Mouse (Mus musculus) testis, adult 2 months (tissue): Measurements from ENCODE around the gene Ski. TPM values are rescaled to one million over a fixed set of nuclear protein-coding genes. Genes with fewer than 3 reads are reported as not detected.

Source experiments
- H3K27ac ChIP-seq: fragments of 200-500 bp; 2 replicates; pipeline ENCODE4 v1.5.1; 2012; ENCODE audit warnings: low read depth, low read length; ENCODE audit not compliant: control insufficient read depth, insufficient read depth
- H3K27me3 ChIP-seq: fragments of 200-500 bp; 2 replicates; pipeline ENCODE4 v1.6.1; 2012; ENCODE audit warnings: mild to moderate bottlenecking, low read length, moderate library complexity; ENCODE audit not compliant: control insufficient read depth, insufficient read depth
- H3K36me3 ChIP-seq: fragments of 200-500 bp; 2 replicates; pipeline ENCODE4 v1.6.1; 2012; ENCODE audit warnings: mild to moderate bottlenecking, low read length; ENCODE audit not compliant: control insufficient read depth, insufficient read depth
- H3K4me1 ChIP-seq: fragments of 200-500 bp; 2 replicates; pipeline ENCODE4 v1.6.1; 2012; ENCODE audit warnings: low read length; ENCODE audit not compliant: control insufficient read depth, insufficient read depth
- H3K4me3 ChIP-seq: fragments of 200-500 bp; 2 replicates; pipeline ENCODE4 v1.5.1; 2012; ENCODE audit warnings: low read depth, mild to moderate bottlenecking, low read length, moderate library complexity, mixed read lengths; ENCODE audit not compliant: control insufficient read depth
- CTCF ChIP-seq: fragments of 200-500 bp; IDR thresholded peaks from 2 replicates; pipeline ENCODE4 v1.5.1; 2012; ENCODE audit warnings: low read depth, mild to moderate bottlenecking, inconsistent platforms, low read length, moderate library complexity; ENCODE audit not compliant: control insufficient read depth, insufficient read depth, insufficient replicate concordance
- POLR2A ChIP-seq: fragments of 200-500 bp; IDR thresholded peaks from 2 replicates; pipeline ENCODE4 v1.6.1; 2012; ENCODE audit warnings: low read depth, mild to moderate bottlenecking, inconsistent platforms, low read length, moderate library complexity; ENCODE audit not compliant: control insufficient read depth
- polyA plus RNA-seq: library from polyadenylated mRNA; depleted of rRNA; stranded (reverse); fragments of >200 nt; gene quantifications from 2 replicates; pipeline ENCODE4 v1.2.3, GENCODE M21; 2012

The Ski gene
- polyA plus RNA-seq, 1 experiment, result 5.0 TPM

DNA sequence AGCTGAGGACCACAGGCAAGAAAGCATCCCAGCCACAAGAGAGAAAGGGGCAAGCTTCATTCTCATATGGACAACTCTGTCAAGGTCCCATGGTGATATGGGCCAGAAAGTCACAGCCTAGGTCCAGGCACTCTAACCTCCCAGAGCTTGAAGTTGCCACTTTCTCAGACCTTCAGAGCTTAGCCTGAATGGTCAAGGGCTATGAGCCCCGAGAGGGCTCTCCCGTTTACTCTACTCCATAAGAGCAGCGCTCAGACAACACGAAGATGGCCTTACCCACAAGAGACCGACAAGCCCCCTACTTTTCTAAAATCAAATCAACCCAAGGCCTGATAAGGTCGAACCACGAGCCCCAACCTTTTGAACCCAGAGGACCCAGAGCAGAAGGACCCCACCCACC is 1.3 kb downstream of the Ski start:
- Histone ChIP-seq H3K4me1 (peaks cover 31% of the 10 kb centered on the region), H3K4me3 (peak overlapping the region; percentile 75), H3K27ac (no peak overlapping the region), H3K36me3 (no peaks in the 10 kb centered on the region), H3K27me3 (no peaks in the 10 kb centered on the region)
- TF ChIP-seq POLR2A (no peak), CTCF (no peak)

DNA sequence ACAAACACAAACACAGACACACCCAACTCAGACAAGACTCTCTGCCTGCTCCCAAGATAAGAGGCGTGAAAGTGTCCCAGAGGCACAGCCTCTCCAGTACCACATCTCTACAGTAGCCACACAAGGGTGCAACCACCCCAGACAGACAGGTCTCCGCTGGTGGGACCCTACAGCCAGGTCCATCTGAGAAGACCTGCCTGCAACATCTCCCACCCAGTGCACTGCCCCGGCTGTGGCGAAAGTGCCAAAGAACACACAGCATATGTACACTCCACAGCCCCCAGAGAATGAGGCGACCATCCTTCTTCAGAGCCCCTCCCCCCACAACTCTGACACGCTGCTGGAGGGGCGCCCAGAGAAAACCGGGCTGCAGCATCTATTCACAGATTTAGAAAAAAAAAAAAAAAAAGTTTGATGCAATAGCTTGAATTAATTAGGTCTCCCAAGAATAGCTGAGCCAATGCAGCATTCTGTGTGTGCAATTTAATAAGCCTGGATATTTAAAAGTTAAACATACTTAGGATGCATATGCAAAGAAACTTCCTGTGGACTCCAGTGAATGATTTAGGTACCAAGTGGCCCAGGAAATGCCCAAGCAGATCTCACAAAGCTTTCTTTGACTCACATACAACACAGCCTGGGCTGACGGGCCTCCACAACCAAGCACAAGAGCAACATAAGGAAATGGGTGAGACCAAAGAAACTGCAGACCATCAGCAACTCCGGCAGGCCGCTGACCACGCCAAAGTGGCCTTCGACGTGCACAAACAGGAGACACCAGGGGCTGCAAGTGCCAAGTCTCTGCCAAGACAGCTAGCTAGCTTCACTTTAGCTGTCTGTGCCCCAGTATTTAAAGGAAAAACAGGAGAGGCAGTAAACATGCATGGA is 1.9 kb downstream of the Ski start:
- Histone ChIP-seq H3K36me3 (no peaks in the 10 kb centered on the region), H3K4me3 (peak overlapping the region; percentile 75), H3K27me3 (no peaks in the 10 kb centered on the region), H3K4me1 (peaks cover 36% of the 10 kb centered on the region), H3K27ac (no peak overlapping the region)
- TF ChIP-seq POLR2A (no peak), CTCF (no peak)

DNA sequence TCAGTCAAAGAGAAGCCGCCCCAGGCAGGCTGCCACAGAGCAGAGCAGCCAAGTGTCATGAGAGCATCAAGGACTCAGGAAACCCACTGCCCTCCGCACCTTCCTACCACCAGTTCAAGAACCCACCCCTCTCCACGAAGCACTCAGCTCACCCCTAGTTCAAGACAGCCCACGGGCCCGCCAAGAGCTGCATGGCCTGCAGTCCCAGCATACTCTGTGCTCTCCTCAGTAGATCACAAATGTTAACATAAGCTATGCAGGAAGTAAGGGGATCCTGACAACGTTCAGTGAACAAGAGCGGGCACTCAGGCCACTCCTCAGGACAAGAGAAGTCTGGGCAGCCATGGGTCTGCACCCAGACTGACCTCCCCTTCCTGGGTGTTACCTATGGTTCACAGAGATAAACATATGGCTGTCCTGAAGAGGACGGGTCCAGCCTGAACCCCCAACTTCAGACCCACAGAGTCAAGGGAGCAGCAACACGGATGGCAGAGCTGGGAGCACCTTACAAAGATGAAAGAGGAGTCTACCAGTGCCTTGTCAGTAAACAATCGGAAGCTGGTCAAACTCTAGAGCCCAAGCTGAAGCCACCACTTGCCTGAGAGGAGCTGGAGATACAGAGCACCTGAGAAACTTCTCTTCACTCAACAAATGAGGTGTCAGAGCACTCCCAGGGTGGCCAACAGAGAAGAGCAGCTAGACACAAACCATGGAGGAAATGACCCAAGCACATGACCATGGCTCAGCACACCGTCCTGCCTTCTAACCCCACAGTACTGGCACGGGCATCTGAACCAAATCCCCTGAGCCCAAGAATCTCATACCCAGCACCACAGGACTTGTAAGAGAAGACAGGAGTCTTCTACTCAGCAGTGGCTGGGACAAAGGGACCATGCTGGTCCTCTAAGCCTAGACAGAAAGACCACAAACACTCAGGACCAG is 2.9 kb downstream of the Ski start:
- H3K27ac ChIP-seq, result no peak overlapping the region
- H3K4me1 ChIP-seq, result peaks cover 36% of the 10 kb centered on the region

DNA sequence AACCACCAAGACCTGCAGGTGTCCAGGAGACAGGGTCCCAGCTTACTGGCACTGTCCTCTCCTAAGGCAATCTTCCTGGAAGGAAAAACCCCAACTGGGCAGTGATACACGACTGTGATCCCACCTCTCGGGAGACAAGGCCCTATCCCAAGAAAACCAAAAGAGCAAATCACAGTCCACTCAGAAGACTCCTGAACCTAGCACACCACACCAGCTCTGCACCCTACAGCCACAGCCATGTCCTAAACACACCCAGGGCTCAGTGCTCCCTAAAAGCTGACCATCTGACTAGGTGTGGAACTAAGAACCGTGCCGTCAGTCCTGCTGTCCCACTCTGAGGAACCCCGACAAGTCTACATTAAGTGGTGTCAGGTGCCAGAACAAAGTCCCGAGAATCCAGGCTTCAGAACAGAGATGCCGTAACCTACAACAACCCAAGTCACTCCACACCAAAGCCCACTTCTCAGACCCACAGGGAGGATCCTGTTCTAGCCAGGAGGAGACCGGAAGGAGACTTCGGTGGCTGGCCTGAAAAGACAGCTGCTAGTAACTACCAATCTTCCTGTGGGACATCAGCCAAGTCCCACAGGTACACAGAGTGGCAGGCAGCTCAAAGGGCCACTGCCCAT is 4.2 kb downstream of the Ski start:
- TF ChIP-seq CTCF (no peak), POLR2A (no peak)
- Histone ChIP-seq H3K27ac (no peak overlapping the region), H3K36me3 (no peaks in the 10 kb centered on the region), H3K27me3 (no peaks in the 10 kb centered on the region), H3K4me1 (peaks cover 31% of the 10 kb centered on the region), H3K4me3 (no peak overlapping the region)

More for the DNA sequence above, 2.9 kb downstream of the Ski start:
- TF ChIP-seq POLR2A (no peak), CTCF (no peak)
- H3K4me3 ChIP-seq, result peak overlapping the region; percentile 19
- no peaks in the 10 kb centered on the region for H3K36me3 ChIP-seq
- no peaks in the 10 kb centered on the region for H3K27me3 ChIP-seq

DNA sequence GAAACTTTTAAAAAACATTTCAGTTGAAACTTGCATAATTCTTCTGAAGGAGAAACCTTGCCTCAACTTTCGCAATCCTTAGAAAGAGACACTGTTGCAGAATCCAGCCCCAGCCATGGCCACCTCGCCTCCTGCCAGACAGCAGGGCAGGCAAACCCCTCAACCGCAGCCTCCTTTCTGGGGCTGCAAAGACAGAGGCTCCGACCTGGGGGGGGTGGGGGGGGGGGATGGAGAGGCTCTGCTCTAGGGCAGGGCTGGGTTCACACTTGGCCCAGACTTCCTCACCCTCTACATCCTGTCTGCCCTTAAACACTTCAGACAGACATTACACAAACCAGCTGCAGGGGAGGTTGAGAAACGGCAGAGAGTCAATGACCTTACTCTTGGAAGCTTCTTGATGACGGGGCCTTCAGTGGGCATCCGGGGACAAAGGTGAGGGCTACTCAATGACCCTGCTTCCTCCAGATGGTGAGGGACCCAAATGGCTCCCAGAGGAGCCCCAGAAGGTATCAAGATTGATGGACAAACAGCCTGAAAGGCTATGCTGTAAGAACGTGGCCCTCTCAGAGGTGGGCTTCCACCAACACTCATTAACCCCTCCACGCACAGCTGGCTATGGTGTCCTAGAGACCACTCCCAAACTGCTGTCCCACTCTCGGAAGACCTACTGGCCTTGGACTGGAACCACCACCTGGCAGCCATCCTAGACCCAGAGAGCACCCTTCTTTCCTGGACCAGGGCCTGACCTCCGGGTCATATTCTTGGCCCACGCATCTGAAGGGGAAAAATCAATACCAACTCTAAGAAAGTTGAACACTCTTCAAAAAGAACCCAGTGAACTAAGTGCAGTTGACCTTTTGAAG is 4.9 kb downstream of the Ski start:
- no peaks in the 10 kb centered on the region for H3K27me3 ChIP-seq
- no peak for TF ChIP-seq POLR2A
- TF ChIP-seq CTCF, result no peak
- no peak overlapping the region for H3K4me3 ChIP-seq
- H3K36me3 ChIP-seq, result no peaks in the 10 kb centered on the region
- H3K27ac ChIP-seq, result no peak overlapping the region
- peaks cover 30% of the 10 kb centered on the region for H3K4me1 ChIP-seq

DNA sequence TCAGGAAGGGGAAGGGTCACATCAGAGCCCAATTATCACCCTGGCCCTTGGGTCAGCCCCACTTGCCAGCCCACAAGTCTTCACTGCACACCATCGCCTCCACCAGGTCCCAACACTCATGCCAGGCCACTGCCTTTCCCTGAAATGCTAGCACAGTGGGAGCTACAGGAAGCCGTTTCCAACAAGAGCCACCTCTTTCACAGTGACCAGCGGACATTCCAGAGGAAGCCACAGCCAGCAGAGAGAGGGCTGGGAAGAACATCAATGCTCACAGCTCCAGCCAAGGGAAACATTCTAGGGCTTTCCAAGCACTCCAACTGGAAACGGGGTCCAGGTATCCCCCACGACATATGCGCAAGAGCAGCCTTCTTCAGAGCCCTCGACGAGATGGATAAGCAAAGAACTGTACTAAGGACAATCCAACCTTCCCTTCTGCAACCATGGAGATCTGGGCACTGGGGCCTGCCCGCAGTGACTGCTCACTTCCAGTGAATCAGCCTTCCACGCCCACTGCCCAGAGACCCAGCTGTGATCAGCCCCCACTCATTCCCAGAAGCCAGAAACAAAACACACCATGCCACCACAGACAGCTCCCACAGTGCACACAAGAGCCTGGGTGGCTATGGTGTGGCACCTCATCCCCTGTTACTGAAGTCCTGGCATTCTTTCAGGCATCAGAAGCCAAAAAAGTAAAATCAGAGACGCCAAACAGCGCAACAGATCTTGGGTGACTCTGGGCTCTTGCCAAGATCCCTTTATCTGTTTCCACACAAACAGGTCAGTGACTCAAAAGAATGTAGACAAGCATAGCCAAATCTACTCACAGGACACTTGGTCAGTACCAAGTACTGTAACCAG is 6.4 kb downstream of the Ski start:
- no peaks in the 10 kb centered on the region for H3K27me3 ChIP-seq
- H3K4me1 ChIP-seq, result peaks cover 19% of the 10 kb centered on the region
- no peak overlapping the region for H3K4me3 ChIP-seq
- H3K36me3 ChIP-seq, result no peaks in the 10 kb centered on the region
- no peak overlapping the region for H3K27ac ChIP-seq
- TF ChIP-seq POLR2A (no peak), CTCF (no peak)
